Mouse (Mus musculus): Measurements from ENCODE around the gene Rpl23.

- TF ChIP-seq CTCF (IDR thresholded peaks at IDR 0.05; ENCODE audit: low read depth, low read length) = no peak
- TF ChIP-seq POLR2A (IDR thresholded peaks at IDR 0.05; ENCODE audit: borderline replicate concordance, low read depth, low read length) = no peak
These were observed 5.6 kb downstream of the Rpl23 start for GRCm38 (mm10) chr11:97776497-97777128.

All from bone marrow macrophage, adult 2 months (primary cell).